Mouse (Mus musculus) MEL (cell line): Measurements from ENCODE around the gene Sh2d1b2. TPM values are rescaled to one million over a fixed set of nuclear protein-coding genes. Genes with fewer than 3 reads are reported as not detected.

Source experiments
- DNase-seq: peaks from one replicate; pipeline ENCODE4 v3.0.0; 2011; ENCODE audit warnings: low read depth, low spot score
- H3K27ac ChIP-seq: 2 replicates; pipeline ENCODE4 v1.5.1; 2012; ENCODE audit warnings: low read depth, mild to moderate bottlenecking, control low read depth, low read length, moderate library complexity; ENCODE audit not compliant: control insufficient read depth
- H3K27me3 ChIP-seq, 2 experiments: fragments of 150-350 bp in 1 of 2; sonication (generic) in 1 of 2; 2 replicates each; pipeline ENCODE4 v1.6.1; 2012; ENCODE audit warnings: low read length in 2 of 2, mild to moderate bottlenecking in 2 of 2, improper control_type of control experiment in 1 of 2, moderate library complexity in 1 of 2; ENCODE audit not compliant: insufficient read depth in 2 of 2, control insufficient read depth in 1 of 2
- H3K36me3 ChIP-seq, 2 experiments: 2 replicates each; pipeline ENCODE4 v1.6.1; 2012 to 2014; ENCODE audit warnings: low read length in 2 of 2, improper control_type of control experiment in 1 of 2, inconsistent platforms in 1 of 2, mild to moderate bottlenecking in 1 of 2; ENCODE audit not compliant: insufficient read depth in 2 of 2, control insufficient read depth in 1 of 2
- H3K4me1 ChIP-seq, 2 experiments: fragments of 150-350 bp in 1 of 2; sonication (generic) in 1 of 2; 2 replicates each; pipeline ENCODE4 v1.6.1; 2012; ENCODE audit warnings: low read length in 2 of 2, improper control_type of control experiment in 1 of 2, mild to moderate bottlenecking in 1 of 2; ENCODE audit not compliant: insufficient read depth in 2 of 2, control insufficient read depth in 1 of 2
- H3K4me3 ChIP-seq, 2 experiments: fragments of 150-350 bp in 1 of 2; sonication (generic) in 1 of 2; 2 replicates each; pipeline ENCODE4 v1.5.1; 2012; ENCODE audit warnings: low read depth in 2 of 2, low read length in 2 of 2, mild to moderate bottlenecking in 2 of 2, moderate library complexity in 2 of 2, control low read depth in 1 of 2, improper control_type of control experiment in 1 of 2; ENCODE audit not compliant: control insufficient read depth in 1 of 2, insufficient read depth in 1 of 2
- H3K79me2 ChIP-seq: 2 replicates; pipeline ENCODE4 v1.6.1; 2012; ENCODE audit warnings: mild to moderate bottlenecking, low read length, moderate library complexity; ENCODE audit not compliant: control insufficient read depth, poor library complexity, insufficient read depth
- H3K9ac ChIP-seq: 2 replicates; pipeline ENCODE4 v1.6.1; 2012; ENCODE audit warnings: low read depth, mild to moderate bottlenecking, control low read depth, low read length, moderate library complexity; ENCODE audit not compliant: control insufficient read depth, poor library complexity, severe bottlenecking
- H3K9me3 ChIP-seq: fragments of 150-350 bp; sonication (generic); replicated peaks from 2 replicates; pipeline ENCODE4 v1.6.1; 2012; ENCODE audit warnings: mild to moderate bottlenecking, low read length, improper control_type of control experiment, moderate library complexity; ENCODE audit not compliant: insufficient read depth
- BHLHE40 ChIP-seq: IDR thresholded peaks from 2 replicates; pipeline ENCODE4 v1.6.1; 2012; ENCODE audit warnings: low read depth, mild to moderate bottlenecking, inconsistent platforms, low read length, improper control_type of control experiment, borderline replicate concordance
- CHD1 ChIP-seq: IDR thresholded peaks from 2 replicates; pipeline ENCODE4 v1.6.1; 2012; ENCODE audit warnings: low read depth, mild to moderate bottlenecking, inconsistent platforms, low read length, improper control_type of control experiment
- CTCF ChIP-seq, 3 experiments: IDR thresholded peaks in 2 of 3; conservative IDR thresholded peaks in 1 of 3; 2 replicates each; pipeline ENCODE4 v1.5.1; 2011 to 2012; ENCODE audit warnings: low read length in 3 of 3, low read depth in 2 of 3, mild to moderate bottlenecking in 2 of 3, improper control_type of control experiment in 1 of 3, inconsistent platforms in 1 of 3, mixed read lengths in 1 of 3, moderate library complexity in 1 of 3; ENCODE audit not compliant: control insufficient read depth in 1 of 3, insufficient read depth in 1 of 3, poor library complexity in 1 of 3, severe bottlenecking in 1 of 3
- ELF1 ChIP-seq: IDR thresholded peaks from 2 replicates; pipeline ENCODE4 v1.6.1; 2014; ENCODE audit warnings: low read depth, mild to moderate bottlenecking, inconsistent platforms, low read length, improper control_type of control experiment, moderate library complexity
- GATA1 ChIP-seq: IDR thresholded peaks from 2 replicates; pipeline ENCODE4 v1.6.1; 2011; ENCODE audit warnings: low read depth, low read length, improper control_type of control experiment
- JUND ChIP-seq: IDR thresholded peaks from 2 replicates; pipeline ENCODE4 v1.6.1; 2011; ENCODE audit warnings: low read depth, mild to moderate bottlenecking, improper control_type of control experiment, low read length
- KAT2A ChIP-seq: conservative IDR thresholded peaks from 2 replicates; pipeline ENCODE4 v1.6.1; 2012; ENCODE audit warnings: low read depth, low read length, improper control_type of control experiment, inconsistent platforms
- MAZ ChIP-seq: IDR thresholded peaks from 2 replicates; pipeline ENCODE4 v1.6.1; 2012; ENCODE audit warnings: low read depth, mild to moderate bottlenecking, inconsistent platforms, low read length, improper control_type of control experiment
- MXI1 ChIP-seq: IDR thresholded peaks from 2 replicates; pipeline ENCODE4 v1.6.1; 2011; ENCODE audit warnings: mild to moderate bottlenecking, low read depth, low read length, improper control_type of control experiment
- MYB ChIP-seq: IDR thresholded peaks from 2 replicates; pipeline ENCODE4 v1.6.1; 2011; ENCODE audit warnings: mild to moderate bottlenecking, low read depth, low read length, improper control_type of control experiment
- POLR2A ChIP-seq, 2 experiments: IDR thresholded peaks; 2 replicates each; pipeline ENCODE4 v1.6.1; 2011 to 2012; ENCODE audit warnings: low read length in 2 of 2, mild to moderate bottlenecking in 2 of 2, control low read depth in 1 of 2, improper control_type of control experiment in 1 of 2, low read depth in 1 of 2, moderate library complexity in 1 of 2; ENCODE audit not compliant: control insufficient read depth in 1 of 2, insufficient read depth in 1 of 2, poor library complexity in 1 of 2
- POLR2AphosphoS2 ChIP-seq: IDR thresholded peaks from 2 replicates; pipeline ENCODE4 v1.6.1; 2011; ENCODE audit warnings: low read length, improper control_type of control experiment
- POLR2AphosphoS5 ChIP-seq: IDR thresholded peaks from 2 replicates; pipeline ENCODE4 v1.6.1; 2012; ENCODE audit warnings: low read depth, borderline replicate concordance, mild to moderate bottlenecking, inconsistent platforms, low read length, moderate library complexity, mixed read lengths
- RAD21 ChIP-seq: IDR thresholded peaks from 2 replicates; pipeline ENCODE4 v1.6.1; 2011; ENCODE audit warnings: mild to moderate bottlenecking, low read depth, low read length, improper control_type of control experiment
- SMC3 ChIP-seq: IDR thresholded peaks from 2 replicates; pipeline ENCODE4 v1.6.1; 2011; ENCODE audit warnings: low read depth, low read length, improper control_type of control experiment
- TAL1 ChIP-seq: IDR thresholded peaks from 2 replicates; pipeline ENCODE4 v1.6.1; 2012; ENCODE audit warnings: mild to moderate bottlenecking, inconsistent platforms, low read length, moderate library complexity, mixed read lengths
- TBP ChIP-seq: IDR thresholded peaks from 2 replicates; pipeline ENCODE4 v1.8.0; 2011; ENCODE audit warnings: low read depth, low read length, improper control_type of control experiment
- ZC3H11A ChIP-seq: IDR thresholded peaks from 2 replicates; pipeline ENCODE4 v1.6.1; 2012; ENCODE audit warnings: low read depth, mild to moderate bottlenecking, inconsistent platforms, low read length, improper control_type of control experiment
- ZKSCAN1 ChIP-seq: IDR thresholded peaks from 2 replicates; pipeline ENCODE4 v1.6.1; 2012; ENCODE audit warnings: low read depth, mild to moderate bottlenecking, inconsistent platforms, low read length, improper control_type of control experiment, moderate library complexity
- polyA plus RNA-seq, 2 experiments: library from polyadenylated mRNA; stranded (reverse) in 1 of 2; unstranded in 1 of 2; fragments of >175 nt in 1 of 2; fragments of >200 nt in 1 of 2; gene quantifications; 2 replicates each; pipeline versions ENCODE4 v1.2.1 to v1.2.4; 2012; ENCODE audit warnings: low replicate concordance in 2 of 2, low read depth in 1 of 2; ENCODE audit not compliant: insufficient read length in 2 of 2, insufficient read depth in 1 of 2, missing spikeins in 1 of 2
- total RNA-seq: library from RNA; depleted of rRNA; stranded (reverse); fragments of 300-350 nt; gene quantifications from 2 replicates; pipeline ENCODE4 v1.2.3, GENCODE M21; 2012

Sh2d1b2 gene
- total and polyA plus RNA-seq, 3 experiments: not detected

DNA sequence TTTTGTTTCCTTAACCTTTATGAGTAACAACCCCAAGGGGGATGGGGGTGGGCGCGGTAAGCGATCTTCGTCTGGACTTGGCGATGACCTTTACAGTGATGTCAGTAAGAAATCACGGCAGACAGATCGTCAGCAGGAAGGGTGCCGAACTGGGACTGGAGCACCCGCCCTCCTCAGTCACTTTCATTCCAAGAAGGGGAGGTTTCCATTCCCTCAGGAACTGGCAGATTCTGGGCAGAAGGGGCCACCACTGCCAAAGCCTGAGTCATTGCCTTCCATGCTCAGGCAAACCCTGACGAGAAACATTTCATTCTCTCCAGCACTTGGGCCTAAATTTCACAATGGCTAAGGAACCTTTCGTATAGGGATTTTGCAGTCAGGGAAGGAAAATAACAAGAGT lies 43.9 kb upstream of the Sh2d1b2 start:
- H3K79me2 ChIP-seq: no peaks in the 10 kb centered on the region
- H3K9ac ChIP-seq: no peak overlapping the region
- H3K27ac ChIP-seq: no peak overlapping the region
- H3K4me1 ChIP-seq: no peaks in the 10 kb centered on the region
- no peak for TF ChIP-seq MAZ
- no peak for TF ChIP-seq POLR2AphosphoS5
- no peak for TF ChIP-seq RAD21
- no peak for TF ChIP-seq POLR2AphosphoS2
- no peak for TF ChIP-seq MXI1
- no peak for TF ChIP-seq TBP
- no peak for TF ChIP-seq BHLHE40
- TF ChIP-seq MYB: no peak
- no peak for TF ChIP-seq ELF1
- TF ChIP-seq ZKSCAN1: no peak
- no peak for TF ChIP-seq CTCF (IDR thresholded peaks at IDR 0.05 in 2 of 3, conservative IDR thresholded peaks at IDR 0.05 in 1 of 3; ENCODE audit: control insufficient read depth in 1 of 3, insufficient read depth in 1 of 3, low read depth in 2 of 3, low read length in 3 of 3, poor library complexity in 1 of 3, severe bottlenecking in 1 of 3)
- no peak for TF ChIP-seq CHD1
- no peak for TF ChIP-seq SMC3
- no peak for TF ChIP-seq GATA1
- H3K4me3 ChIP-seq: no peak overlapping the region
- no peaks in the 10 kb centered on the region for H3K36me3 ChIP-seq
- H3K9me3 ChIP-seq: no peaks in the 10 kb centered on the region
- no peak for DNase-seq
- H3K27me3 ChIP-seq: no peaks in the 10 kb centered on the region

DNA sequence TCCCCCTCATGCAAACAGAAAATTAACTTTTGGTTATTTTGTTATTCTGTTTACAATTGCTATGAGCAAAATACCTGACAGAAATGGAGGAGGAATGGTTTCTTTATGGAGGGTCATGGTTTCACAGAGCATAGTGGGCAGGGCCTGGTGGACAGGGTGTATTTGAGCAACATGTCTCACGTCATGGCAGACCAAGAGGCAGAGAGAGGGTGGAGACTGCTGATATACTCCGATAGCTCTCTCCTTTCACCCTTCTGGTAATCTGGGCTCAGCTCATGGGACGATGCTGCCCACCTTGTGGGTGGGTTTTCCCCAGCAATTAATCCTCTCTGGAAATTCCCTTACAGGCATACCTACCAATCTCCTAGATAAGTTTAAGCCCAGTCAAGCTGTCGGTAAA lies 42.3 kb upstream of the Sh2d1b2 start:
- Histone ChIP-seq H3K27ac (no peak overlapping the region), H3K36me3 (no peaks in the 10 kb centered on the region), H3K27me3 (no peaks in the 10 kb centered on the region), H3K9ac (no peak overlapping the region), H3K79me2 (no peaks in the 10 kb centered on the region), H3K4me3 (no peak overlapping the region), H3K9me3 (no peaks in the 10 kb centered on the region), H3K4me1 (no peaks in the 10 kb centered on the region)
- no peak for TF ChIP-seq ZC3H11A
- no peak for TF ChIP-seq TAL1
- TF ChIP-seq MYB: no peak
- TF ChIP-seq CTCF (IDR thresholded peaks at IDR 0.05 in 2 of 3, conservative IDR thresholded peaks at IDR 0.05 in 1 of 3; ENCODE audit: control insufficient read depth in 1 of 3, insufficient read depth in 1 of 3, low read depth in 2 of 3, low read length in 3 of 3, poor library complexity in 1 of 3, severe bottlenecking in 1 of 3): no peak
- no peak for TF ChIP-seq RAD21
- no peak for TF ChIP-seq JUND
- TF ChIP-seq POLR2A (IDR thresholded peaks at IDR 0.05; ENCODE audit: control insufficient read depth in 1 of 2, insufficient read depth in 1 of 2, low read depth in 1 of 2, low read length in 2 of 2, poor library complexity in 1 of 2): no peak
- no peak for TF ChIP-seq KAT2A
- no peak for DNase-seq
